Mouse (Mus musculus): ENCODE data around the gene Kdm4a. TPM values are rescaled to one million over a fixed set of nuclear protein-coding genes. Genes with fewer than 3 reads are reported as not detected.

Gene Kdm4a
- polyA plus RNA-seq, 1 experiment = 71.9 TPM

DNA sequence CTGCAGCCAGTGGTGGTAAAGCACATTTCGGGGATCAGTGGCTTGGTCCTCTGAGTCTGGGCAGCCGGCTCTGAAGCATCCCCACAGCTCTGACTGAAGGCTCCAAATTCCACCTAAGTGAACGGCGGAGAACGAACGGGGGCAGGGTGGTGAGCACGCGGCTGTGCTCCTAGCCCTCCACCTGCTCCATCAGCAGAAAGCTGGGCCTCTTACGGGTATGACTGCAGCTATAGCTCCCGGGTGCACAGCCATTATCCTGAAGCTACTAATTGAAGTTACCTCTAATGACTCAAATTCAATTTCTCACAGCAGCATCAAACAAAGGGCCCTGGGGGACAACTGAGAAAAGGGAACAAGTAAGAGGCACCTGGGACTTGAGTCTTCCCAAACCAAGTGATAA, 32.8 kb downstream of the Kdm4a start:
- Histone ChIP-seq H3K4me1 (ENCODE audit: control insufficient read depth, insufficient read depth, low read length) (no peaks in the 10 kb centered on the region), H3K27ac (ENCODE audit: insufficient read depth, low read length) (no peak overlapping the region), H3K4me3 (ENCODE audit: insufficient read depth, low read length) (no peak overlapping the region)
- TF ChIP-seq POLR2A (IDR thresholded peaks at IDR 0.05; ENCODE audit: low read depth, low read length) = no peak
- TF ChIP-seq CTCF (IDR thresholded peaks at IDR 0.05; ENCODE audit: borderline replicate concordance, insufficient read depth, low read length) = no peak

DNA sequence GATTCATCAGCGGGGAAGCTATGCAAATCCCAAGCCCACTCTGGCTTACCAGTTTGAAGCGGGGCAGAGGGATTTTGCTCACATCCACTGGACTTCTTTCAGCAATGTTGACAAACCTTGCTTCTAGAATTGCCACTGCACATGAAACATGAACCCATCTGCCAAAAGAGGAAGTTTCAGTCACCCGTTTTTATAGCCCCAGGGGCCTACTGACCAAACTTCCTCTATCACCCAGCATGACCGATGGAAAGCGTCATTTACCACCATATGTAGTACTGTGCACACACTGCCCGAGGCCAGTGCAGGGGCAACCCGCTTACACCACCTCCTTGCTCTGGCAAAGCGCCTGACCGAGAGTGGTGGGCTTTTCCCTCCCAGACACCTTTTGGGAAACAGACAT, 35.5 kb downstream of the Kdm4a start:
- TF ChIP-seq CTCF (IDR thresholded peaks at IDR 0.05; ENCODE audit: borderline replicate concordance, insufficient read depth, low read length) (no peak), POLR2A (IDR thresholded peaks at IDR 0.05; ENCODE audit: low read depth, low read length) (no peak)
- Histone ChIP-seq H3K4me3 (ENCODE audit: insufficient read depth, low read length) (no peak overlapping the region), H3K4me1 (ENCODE audit: control insufficient read depth, insufficient read depth, low read length) (no peaks in the 10 kb centered on the region; the same call in 1 of the 2 replicates), H3K27ac (ENCODE audit: insufficient read depth, low read length) (no peak overlapping the region)

DNA sequence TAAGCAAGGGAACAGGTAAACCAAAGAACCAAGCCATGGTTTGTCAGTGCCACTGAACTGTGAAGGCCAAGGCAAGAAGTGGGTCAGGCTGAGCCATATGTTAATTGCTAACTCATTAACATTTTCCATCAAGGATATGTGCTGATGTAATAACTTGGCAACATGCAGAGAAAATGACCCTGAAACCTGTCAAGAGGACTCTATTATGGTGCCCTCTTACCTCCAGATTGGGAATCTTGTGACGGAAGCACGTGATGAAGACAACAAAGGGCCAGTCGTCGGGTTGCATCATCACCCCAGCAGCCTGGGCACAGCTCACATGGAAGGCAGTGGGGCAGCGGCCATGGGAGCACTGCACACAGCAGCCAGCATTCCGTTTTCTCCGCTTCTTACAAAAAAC, 36.2 kb downstream of the Kdm4a start:
- H3K4me3 ChIP-seq (ENCODE audit: insufficient read depth, low read length) = no peak overlapping the region
- TF ChIP-seq CTCF (IDR thresholded peaks at IDR 0.05; ENCODE audit: borderline replicate concordance, insufficient read depth, low read length) (no peak), POLR2A (IDR thresholded peaks at IDR 0.05; ENCODE audit: low read depth, low read length) (no peak)
- no peak overlapping the region for H3K27ac ChIP-seq (ENCODE audit: insufficient read depth, low read length)
- H3K4me1 ChIP-seq (ENCODE audit: control insufficient read depth, insufficient read depth, low read length) = peaks cover under 1% of the 10 kb centered on the region; the same call in 1 of the 2 replicates

DNA sequence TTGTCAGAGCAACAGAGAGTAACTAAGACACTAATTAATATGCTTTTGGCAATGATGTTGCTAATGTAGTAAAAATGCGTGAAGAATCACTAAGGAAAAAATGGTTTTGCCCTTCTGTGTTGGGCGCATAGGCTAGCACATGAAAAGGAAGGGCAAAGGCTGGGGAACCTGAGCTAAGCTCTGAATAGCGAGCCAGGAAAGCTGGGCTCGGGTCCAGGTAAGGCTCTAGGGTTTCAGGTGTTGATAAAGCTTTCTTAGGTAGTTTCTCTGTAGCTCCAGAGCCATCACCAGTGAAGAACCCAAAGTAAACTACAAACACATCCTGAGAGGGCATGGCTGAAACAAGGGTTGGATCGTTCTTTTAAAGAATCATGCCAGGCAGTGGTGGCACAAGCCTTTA, 38.3 kb downstream of the Kdm4a start:
- H3K27ac ChIP-seq (ENCODE audit: insufficient read depth, low read length) = no peak overlapping the region
- no peak for TF ChIP-seq CTCF (IDR thresholded peaks at IDR 0.05; ENCODE audit: borderline replicate concordance, insufficient read depth, low read length)
- no peak for TF ChIP-seq POLR2A (IDR thresholded peaks at IDR 0.05; ENCODE audit: low read depth, low read length)
- peaks cover 6% of the 10 kb centered on the region; the same call in 1 of the 2 replicates for H3K4me1 ChIP-seq (ENCODE audit: control insufficient read depth, insufficient read depth, low read length)
- H3K4me3 ChIP-seq (ENCODE audit: insufficient read depth, low read length) = no peak overlapping the region

DNA sequence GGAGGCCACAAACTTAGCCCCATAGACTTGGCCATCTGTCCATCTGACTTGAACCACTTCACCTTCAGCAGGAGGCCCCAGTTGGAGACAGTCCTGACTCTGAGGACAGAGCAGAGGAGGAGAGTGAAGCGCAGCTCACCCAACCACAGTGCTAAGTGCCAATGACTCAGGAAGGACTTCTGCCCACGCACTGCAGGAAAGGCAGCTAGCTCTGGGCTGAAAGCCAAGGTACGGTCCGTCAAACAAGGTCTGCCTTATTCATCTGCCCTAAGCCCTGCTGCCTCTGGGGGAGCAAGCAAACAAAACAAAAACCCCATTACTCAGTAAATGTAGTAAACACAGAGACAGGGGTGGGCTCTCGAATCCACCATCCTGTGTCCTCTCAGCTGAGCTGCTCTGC, 41.0 kb downstream of the Kdm4a start:
- Histone ChIP-seq H3K27ac (ENCODE audit: insufficient read depth, low read length) (no peak overlapping the region), H3K4me1 (ENCODE audit: control insufficient read depth, insufficient read depth, low read length) (peaks cover 6% of the 10 kb centered on the region; the same call in 1 of the 2 replicates), H3K4me3 (ENCODE audit: insufficient read depth, low read length) (no peak overlapping the region)
- TF ChIP-seq POLR2A (IDR thresholded peaks at IDR 0.05; ENCODE audit: low read depth, low read length) (no peak), CTCF (IDR thresholded peaks at IDR 0.05; ENCODE audit: borderline replicate concordance, insufficient read depth, low read length) (no peak)

DNA sequence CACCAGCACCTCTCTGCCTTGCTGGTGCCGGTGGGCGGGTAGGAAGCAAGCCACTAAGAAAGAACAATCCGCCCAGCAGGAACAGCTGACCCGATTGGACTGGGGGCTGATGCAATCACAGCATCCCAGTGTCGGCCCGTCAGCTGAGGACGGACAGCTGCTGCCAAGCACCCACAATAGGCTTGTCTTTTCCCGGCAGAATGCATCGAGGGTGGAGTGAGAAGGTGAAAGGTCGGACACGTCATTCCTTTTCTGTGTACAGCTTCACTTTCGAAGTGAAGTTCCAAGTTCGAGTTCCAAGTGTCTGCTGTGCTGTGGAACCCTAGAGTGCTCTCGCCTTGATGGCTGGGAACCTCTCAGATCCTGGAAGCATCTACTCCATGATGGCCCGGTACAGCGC, 42.0 kb downstream of the Kdm4a start:
- no peak for TF ChIP-seq CTCF (IDR thresholded peaks at IDR 0.05; ENCODE audit: borderline replicate concordance, insufficient read depth, low read length)
- TF ChIP-seq POLR2A (IDR thresholded peaks at IDR 0.05; ENCODE audit: low read depth, low read length) = no peak
- Histone ChIP-seq H3K4me3 (ENCODE audit: insufficient read depth, low read length) (no peak overlapping the region), H3K27ac (ENCODE audit: insufficient read depth, low read length) (no peak overlapping the region), H3K4me1 (ENCODE audit: control insufficient read depth, insufficient read depth, low read length) (peaks cover 6% of the 10 kb centered on the region; the same call in 1 of the 2 replicates)

DNA sequence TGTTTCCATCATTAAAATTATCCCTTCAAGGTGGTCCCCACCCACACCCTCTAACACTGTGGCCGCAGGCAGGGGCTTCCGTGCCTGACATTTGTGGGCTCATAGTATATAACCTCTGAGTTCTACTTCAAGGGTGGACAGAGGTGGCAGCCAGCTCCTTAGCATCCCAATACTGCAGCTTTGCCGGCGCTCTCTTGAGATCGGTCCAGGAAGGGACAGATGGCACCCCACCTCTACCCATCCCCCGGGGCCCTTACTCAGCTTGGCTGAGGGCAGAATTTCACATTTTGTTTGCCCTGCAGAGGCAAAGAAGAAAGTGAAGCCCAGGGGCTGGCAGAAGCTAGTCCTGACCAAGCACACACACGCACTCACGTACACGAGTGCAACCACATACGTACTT, 42.5 kb downstream of the Kdm4a start:
- Histone ChIP-seq H3K4me3 (ENCODE audit: insufficient read depth, low read length) (no peak overlapping the region), H3K4me1 (ENCODE audit: control insufficient read depth, insufficient read depth, low read length) (peaks cover 6% of the 10 kb centered on the region; the same call in 1 of the 2 replicates), H3K27ac (ENCODE audit: insufficient read depth, low read length) (no peak overlapping the region)
- TF ChIP-seq POLR2A (IDR thresholded peaks at IDR 0.05; ENCODE audit: low read depth, low read length) = no peak
- TF ChIP-seq CTCF (IDR thresholded peaks at IDR 0.05; ENCODE audit: borderline replicate concordance, insufficient read depth, low read length) = no peak

DNA sequence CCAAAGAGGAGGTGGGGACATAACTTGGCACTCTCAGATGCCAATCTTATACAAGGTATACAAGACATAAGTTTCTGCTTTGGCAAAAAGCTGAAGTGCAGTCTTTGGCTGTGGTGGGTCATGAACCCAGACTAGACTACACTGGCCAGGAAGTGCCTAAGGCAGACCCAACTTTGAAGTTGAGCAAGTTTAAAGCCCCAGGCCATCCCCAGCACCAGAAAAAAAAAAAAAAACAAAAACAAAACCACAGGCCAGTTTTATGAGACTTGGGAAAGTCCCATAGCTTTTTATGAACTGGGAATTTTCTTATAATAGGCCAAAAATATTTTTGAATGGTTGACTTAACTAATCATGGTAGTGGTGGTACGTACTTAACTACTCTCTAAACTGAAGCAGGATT, 44.4 kb downstream of the Kdm4a start:
- peak overlapping the region; percentile 65 for H3K27ac ChIP-seq (ENCODE audit: insufficient read depth, low read length)

DNA sequence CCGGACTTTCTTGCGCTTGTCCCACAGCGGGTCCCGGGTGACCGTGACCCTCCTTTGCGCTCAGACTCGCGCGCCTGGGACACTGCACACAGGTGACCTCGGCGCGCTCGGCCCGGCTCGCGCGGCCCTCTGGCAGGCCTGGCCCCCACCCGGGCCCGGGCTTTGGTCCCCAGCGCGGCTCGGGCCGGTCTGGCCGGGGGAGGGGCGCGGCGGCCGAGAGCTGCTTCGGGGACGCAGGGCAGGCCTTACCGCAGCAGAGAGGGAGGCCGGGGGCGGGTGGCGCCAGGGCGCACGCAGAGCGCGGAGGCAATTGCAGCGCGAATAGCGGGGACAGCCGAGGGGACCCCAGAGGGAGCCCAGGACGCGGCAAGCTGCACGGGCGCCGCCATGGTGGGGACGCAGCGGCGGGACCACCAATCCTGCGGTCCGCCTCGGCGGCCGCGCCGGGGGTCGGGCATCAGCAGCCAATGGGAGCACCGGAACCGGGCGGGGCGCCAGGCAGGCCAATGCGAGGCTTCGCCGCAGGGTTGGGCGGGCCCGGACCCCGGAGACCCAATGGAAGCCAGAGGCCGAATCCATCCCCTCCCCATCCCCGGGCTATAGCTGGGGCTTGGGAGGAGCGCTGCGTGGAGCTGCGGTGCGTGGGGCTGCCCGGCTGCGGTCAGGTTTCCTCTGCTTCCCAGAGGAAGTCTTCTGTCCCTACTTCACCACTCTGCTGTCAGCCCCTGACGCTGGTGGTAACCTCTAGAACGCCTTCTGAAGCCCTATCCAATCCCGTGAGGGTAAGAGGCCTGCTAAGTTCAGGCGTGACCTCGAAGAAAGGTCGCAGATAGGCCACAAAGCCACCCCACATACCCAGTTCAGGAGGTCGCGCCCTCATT, 45.1 kb downstream of the Kdm4a start, which contains the start of gene St3gal3:
TSS of gene St3gal3 (minus strand) at position 430 of the 881 bp plus-strand sequence.
- H3K27ac ChIP-seq (ENCODE audit: insufficient read depth, low read length) = peak within 1 kb of the TSS; percentile 65
- peak within 1 kb of the TSS; percentile 79 for H3K4me3 ChIP-seq (ENCODE audit: insufficient read depth, low read length)
- TF ChIP-seq CTCF (IDR thresholded peaks at IDR 0.05; ENCODE audit: borderline replicate concordance, insufficient read depth, low read length) (no peak), POLR2A (IDR thresholded peaks at IDR 0.05; ENCODE audit: low read depth, low read length) (peak; percentile 82)
- peaks cover 6% of the 10 kb centered on the region for H3K4me1 ChIP-seq (ENCODE audit: control insufficient read depth, insufficient read depth, low read length)

More for the DNA sequence above, 44.4 kb downstream of the Kdm4a start:
- H3K4me1 ChIP-seq (ENCODE audit: control insufficient read depth, insufficient read depth, low read length) = peaks cover 6% of the 10 kb centered on the region; the same call in 1 of the 2 replicates
- TF ChIP-seq POLR2A (IDR thresholded peaks at IDR 0.05; ENCODE audit: low read depth, low read length) (no peak), CTCF (IDR thresholded peaks at IDR 0.05; ENCODE audit: borderline replicate concordance, insufficient read depth, low read length) (no peak)
- H3K4me3 ChIP-seq (ENCODE audit: insufficient read depth, low read length) = peak overlapping the region; percentile 29

DNA sequence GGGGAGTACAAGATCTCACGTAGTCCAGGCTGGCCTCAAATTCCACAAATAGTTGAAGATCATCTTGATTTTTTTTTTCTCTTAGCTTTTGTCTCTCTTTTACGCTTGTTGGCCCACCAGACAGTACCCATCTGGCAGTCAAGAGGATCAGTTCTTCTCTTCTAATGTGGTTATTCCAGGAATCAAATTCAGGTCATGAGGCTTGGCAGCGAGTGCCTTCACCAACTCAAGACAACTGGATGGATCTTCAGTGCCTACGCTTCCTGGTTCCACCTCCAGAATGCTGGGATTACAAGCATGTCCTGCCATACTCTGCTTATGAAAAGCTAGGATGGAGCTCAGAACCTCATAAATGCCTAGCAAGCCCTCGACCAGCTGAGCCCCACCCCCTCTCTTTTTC, 48.5 kb downstream of the Kdm4a start:
- Histone ChIP-seq H3K4me1 (ENCODE audit: control insufficient read depth, insufficient read depth, low read length) (no peaks in the 10 kb centered on the region; the same call in 1 of the 2 replicates), H3K4me3 (ENCODE audit: insufficient read depth, low read length) (no peak overlapping the region), H3K27ac (ENCODE audit: insufficient read depth, low read length) (no peak overlapping the region)
- TF ChIP-seq CTCF (IDR thresholded peaks at IDR 0.05; ENCODE audit: borderline replicate concordance, insufficient read depth, low read length) (no peak), POLR2A (IDR thresholded peaks at IDR 0.05; ENCODE audit: low read depth, low read length) (no peak)
